Mouse (Mus musculus): ENCODE results near the gene Ankrd2.

The Ankrd2 gene

DNA sequence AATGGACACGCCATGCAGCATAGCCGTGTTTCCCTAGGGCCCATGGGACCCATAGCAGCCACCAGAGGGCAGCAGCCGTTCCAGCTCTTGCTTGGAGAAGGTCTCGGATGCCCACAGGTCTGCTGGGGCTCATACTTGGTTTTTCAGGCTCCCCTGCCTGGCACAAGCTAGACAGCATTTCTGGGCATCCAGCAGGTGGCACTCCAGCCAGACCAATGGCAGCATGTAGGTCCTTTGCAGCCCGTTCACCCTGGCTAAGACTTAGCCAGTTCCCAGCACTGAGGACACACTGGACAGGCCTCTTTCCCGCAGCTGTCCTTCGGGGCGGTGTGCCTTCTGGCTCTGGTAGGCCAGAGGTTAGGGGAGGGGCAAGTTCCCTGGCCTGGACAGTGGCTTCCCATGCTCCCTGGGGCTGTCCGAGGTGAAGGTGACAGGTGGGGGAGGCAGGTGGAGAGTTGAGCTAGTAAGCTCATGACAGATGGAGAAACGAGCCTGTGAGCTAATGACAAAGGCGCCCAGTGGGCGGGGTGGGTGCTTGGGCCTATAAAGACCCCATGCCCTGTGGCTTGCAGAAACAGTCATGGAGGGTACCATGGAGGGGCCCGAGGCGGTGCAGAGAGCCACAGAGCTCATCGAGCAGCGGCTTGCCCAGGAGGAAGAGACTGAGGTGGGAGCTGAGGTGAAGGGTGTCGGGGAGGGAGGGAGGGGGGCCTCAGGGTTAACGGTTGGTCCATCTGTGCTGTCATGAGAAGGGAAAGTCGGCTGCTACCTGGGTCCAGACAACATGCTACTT lies at the start of gene Ankrd2:
Ankrd2 (plus strand) TSS at position 545 of the 793 bp plus-strand sequence.
- DNase-seq (ENCODE audit: low spot score in 2 of 2), result peak; percentile 68 to 71

DNA sequence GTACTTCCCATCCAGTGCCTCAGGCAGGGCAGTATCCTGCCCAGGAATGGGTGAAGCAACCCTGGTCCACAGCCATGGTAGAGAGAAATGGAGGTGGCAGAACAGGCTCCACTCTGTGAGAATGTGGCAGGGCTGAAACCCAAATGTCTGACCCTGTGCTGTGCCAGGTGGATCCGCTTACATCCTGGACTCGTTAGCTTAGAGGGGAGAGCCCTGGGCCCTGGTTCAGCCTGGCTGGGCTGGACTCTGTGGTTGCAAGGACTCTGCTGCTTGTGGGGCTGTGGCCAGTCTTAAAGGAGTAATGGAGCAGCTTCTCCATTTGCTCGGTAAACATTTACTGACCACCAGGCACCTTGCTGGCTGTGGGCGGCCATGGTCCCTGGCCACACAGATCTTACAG lies 48.6 kb upstream of the Ankrd2 start:
- no peak for DNase-seq (ENCODE audit: low spot score in 2 of 2)

DNA sequence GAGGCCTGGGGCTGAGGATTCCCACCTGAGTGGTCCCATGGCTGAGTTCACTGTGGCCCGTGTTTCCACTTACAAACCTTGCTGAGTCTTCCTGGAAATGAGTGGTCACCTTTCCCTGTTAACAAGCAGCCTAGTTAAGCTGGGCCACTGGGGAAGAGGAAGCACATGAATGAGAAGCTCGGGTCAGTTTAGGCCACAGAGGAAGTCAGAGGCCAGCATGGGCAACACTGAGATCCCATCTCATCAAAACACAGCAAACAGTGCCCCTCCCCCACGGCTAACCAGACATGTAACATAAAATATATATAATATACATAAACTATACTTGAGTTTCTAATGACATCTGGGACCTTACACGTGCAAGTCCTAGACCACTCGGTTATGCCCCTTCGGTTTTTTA lies 46.0 kb upstream of the Ankrd2 start:
- no peak for DNase-seq (ENCODE audit: low spot score in 2 of 2)

DNA sequence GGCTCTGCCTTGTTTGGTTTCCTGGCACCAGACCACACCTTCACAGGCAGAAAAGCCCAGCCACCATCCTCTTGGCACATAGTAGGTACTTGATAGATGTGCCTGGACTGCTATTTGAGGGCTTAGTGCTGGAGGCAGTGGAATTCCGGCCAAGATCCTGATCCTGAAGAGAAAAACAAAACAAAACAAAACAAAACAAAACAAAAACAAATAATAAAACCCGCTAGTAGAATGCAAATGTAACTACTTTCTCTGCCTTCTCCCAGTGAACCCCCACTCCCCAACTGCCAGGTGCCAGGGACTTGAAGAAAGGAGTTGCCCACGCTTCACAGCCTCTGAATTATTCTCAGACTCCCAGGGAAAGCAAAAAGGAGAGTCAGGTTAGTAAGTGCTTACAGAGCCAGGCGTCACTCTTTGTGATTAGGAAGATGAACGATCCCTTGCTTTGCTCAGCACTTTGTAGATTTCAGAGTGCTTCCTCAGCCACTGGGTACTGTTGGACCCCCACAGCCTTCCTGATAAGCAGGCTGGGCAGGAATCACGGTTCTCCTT lies 43.8 kb upstream of the Ankrd2 start:
- DNase-seq (ENCODE audit: low spot score in 2 of 2), result no peak

DNA sequence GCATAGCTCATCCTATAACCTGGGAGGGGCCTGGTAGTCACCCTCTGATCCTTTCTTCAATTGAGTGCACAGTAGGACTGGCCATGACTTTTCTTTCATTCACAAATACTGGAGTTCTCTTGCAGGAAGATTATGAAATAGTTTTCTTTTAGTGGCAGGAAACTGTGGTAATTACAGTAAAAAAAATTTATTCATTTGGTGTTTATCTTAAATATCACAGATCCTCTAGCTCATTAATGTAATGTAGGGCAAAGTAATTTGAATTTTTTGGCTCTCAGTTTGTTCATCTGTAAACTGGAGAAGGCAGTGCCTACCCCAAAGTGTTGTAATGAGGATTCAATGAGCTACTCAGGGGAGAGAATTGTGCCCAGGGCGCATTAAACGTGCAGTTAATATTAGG lies 42.8 kb upstream of the Ankrd2 start:
- DNase-seq (ENCODE audit: low spot score in 2 of 2), result no peak

DNA sequence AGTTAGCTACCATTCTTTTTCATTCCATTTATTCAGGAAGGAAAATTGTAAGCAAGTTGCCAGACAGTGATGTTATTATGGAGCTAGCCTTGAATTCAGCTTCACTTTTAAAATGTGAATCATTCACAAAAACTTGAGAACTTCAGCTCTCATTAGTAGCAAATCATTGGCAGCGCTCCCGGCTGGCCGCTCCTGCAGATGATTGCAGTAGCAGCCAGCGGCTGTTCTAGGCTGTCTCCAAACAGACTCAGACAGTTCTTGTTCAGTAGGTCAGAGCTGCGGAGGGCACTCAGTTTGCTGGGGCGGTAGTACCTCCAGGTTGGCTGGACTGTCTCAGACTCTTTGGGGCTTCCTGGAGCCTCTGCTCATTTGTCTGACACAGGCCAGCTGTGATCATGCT lies 42.3 kb upstream of the Ankrd2 start:
- DNase-seq (ENCODE audit: low spot score in 2 of 2), result peak; percentile 41 to 67

DNA sequence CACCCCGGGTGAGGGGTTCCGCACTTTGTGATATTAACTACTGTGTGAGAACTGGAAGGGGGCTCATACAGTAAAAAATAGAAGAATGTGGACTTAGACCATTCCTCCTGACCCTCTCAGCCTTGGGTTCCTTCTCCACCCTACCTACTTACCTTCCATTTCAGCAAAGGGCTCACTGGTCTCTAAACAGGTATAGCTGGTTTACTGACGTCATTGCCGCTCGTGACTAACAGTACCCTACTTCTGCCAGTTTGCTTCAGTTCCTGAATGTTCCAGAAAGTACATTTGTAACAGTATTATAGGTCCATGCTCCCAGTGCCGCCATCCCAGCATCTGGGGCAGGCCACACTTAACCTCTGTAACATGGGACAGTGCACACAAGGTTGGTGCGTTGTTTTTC lies 41.8 kb upstream of the Ankrd2 start:
- peak in 1 of 2 experiments; percentile 54 for DNase-seq (ENCODE audit: low spot score in 2 of 2)

DNA sequence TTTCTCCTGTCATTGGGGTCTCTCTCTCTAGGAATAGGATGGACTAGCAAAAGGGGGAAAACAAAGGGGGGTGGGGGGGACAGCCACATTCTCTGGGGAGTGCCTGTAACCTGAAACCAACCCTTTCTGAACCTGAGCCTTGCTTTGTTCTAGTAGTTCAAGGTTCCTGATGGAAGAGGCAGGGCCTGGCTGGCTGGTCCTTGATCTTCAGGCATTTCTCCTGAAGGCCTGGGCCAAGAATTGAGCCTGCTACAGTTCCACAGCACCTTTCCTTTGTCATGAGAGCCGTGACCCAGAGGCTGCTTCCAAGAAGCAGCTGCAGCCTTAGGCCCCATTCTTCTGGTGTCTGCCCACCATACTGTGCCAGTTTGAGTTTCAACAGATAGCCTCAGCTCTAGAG lies 40.3 kb upstream of the Ankrd2 start:
- no peak for DNase-seq (ENCODE audit: low spot score in 2 of 2)

DNA sequence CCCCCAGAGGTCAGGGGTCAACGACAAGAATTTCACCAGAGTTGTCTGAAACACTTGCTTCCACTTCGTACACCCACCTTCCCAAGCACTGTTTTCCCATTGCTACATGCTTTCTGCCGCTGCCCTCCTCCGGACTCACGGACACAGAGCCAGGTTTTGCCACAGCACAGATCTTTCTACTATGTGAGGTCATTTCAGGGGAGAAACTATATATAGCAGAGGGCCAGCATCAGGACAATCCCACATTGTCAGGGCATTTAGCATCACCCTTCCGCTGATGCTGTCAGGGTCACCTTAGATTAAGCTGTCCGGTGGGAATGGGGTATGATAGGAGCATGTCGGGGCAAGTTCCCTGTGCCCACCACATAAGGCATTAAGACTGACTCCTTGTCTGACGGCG lies 38.7 kb upstream of the Ankrd2 start:
- no peak for DNase-seq (ENCODE audit: low spot score in 2 of 2)

DNA sequence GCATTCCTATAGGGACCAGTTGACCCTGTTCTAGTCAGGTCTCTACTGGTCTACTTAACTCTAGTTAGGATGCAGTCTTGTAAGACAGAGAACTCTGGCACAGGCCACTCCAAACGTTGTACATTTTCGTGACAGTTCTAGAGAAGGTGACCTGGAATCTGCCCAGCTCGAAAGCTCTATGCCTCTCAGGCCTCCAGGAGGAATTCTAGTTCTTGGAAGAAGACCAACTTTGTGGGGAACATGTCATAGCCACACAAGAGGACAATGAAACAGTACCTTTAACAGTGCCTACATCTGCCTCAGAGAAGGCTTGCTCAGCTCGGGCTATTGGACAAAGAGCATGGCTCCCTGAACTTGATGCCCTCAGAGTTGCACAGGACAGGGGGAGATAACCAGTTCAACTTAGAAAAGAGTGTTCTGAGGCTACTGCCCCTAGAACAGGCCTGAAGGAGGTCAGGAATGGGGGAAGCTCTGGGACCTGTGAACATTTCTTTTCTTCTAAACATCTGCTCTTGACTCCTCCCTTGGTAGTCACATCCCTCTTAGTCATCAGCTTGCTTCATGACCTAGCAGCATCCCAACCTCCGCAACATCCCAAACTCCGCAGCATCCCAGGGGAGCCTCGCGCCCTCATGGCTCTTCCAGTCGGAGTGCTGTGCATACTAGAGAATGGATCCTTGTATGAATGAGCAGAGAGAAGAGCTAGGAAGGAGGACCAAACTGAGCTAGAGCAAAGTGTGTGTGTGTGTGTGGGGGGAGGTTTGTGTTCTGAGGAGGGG lies 36.8 kb upstream of the Ankrd2 start:
- DNase-seq (ENCODE audit: low spot score in 2 of 2), result no peak

DNA sequence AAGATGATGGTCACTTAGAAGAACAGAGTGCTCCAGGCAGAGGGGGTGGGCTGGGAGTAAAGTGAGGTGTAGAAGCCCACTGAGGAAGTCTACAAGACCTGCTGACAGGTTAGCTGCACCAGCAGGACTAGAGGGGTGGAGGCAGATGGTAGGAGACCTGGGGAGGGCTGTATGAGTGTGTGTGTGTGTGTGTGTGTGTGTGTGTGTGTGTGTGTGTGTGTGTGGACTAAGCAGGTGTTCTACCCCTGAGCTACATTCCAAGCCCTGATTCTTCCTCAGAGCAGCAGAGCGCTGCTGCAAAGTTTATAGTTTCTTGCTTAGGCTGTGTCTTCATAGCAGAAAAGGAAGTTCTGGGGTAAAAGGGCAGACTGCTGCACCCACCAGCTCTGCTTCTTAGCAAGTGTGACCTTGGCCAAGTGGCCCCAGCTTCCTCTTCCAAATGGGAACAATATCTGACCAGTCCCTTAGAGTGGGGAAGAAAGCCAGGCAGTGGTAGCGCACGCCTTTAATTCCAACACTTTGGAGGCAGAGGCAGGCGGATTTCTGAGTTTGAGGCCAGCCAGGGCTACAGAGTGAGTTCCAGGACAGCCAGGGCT lies 36.0 kb upstream of the Ankrd2 start:
- DNase-seq (ENCODE audit: low spot score in 2 of 2), result no peak

DNA sequence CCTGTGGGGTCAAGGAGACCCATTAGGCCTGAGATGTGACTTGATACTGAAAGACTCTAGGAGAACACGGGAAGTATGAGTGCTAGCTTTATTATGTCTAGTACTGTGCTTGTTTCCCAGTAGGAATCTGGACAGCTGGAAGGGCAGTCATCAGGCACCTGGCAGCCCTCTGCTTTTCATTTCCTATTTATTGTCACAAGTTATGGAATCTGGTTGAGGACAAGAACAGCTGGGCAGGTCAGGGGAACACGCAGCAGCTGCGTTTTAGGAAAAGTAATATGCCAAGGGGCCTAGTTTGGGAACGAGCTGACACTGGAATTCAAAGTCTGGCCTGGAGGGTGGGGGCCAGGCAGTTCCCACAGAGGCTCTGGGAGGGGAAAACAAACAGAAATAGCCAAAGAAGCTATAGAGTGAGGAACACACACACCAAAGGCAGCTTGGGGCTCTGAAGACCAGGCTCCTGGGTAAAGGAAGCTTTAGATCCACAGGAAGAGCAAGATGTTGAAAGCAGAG lies 35.3 kb upstream of the Ankrd2 start:
- no peak for DNase-seq (ENCODE audit: low spot score in 2 of 2)

DNA sequence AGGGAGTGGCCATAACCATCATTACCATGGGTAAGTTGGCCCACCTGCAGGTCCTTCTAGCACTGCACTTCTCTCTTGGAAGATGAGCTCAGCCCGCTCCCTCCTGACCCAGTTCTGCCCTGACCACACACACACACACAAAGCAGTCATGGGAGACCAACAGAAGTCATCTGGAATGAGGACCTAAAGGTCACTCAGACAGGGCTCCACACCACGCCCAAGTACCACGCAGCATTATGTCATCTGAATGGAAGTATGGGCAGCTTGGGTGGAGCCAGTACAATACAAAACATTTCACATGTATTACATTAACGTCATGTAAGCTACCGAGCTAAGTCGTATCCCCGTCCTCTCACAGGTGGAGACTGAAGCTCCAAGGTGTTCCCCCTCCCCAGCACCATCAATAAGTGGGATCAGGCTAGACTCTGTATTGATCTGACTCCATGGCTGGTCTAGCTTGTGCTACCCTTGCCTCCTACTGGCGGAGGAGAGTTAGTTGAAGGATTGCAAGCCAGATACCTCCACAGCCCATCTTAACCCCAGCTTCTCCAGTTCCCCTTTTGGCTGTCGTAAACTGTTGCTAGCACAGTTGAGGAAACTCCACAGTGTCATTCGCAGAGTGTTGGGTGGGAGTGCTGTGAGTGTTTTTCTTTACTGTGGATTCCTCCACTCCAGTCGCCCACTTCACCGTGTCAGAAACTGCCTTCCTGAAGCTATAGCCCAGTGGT lies 34.4 kb upstream of the Ankrd2 start:
- DNase-seq (ENCODE audit: low spot score in 2 of 2), result no peak

DNA sequence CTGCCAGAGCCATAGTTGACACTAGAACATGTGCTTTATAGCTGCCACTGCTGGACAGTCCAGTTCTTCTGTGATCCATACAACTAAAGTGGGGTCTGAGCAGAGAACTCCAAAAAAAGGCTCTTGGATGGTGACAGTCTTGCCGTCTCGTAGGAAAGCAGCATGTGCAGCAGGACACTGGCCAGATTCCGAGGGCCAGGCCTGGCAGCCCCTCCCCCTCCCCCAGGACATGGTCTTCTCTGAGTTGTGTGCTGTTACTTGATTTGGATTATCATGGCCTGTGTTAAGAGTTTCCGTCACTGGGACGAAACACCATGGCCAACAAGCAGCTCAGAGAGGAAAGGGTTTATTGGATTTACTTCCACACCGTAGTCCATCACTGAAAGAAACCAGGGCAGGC lies 31.5 kb upstream of the Ankrd2 start:
- DNase-seq (ENCODE audit: low spot score in 2 of 2), result no peak

DNA sequence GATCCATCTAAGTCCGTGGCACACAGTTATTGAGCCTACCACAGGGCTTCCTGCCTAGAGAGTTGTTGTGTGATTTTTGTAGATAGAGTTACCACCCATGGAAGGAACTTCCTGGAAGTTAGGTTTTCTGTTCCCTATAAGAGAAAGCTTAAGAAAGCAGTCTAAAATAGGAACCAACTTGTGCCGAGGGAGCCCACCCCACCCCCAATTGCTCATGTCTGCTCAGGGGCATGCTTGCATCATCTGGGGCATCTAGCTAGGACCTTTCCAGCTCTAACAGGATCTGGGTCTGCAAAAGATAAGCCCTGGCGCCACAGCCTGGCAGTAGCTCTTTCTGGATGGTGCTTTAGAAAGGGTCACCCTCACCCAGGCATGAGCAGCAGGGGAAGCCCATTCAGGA lies 30.2 kb upstream of the Ankrd2 start:
- no peak for DNase-seq (ENCODE audit: low spot score in 2 of 2)

DNA sequence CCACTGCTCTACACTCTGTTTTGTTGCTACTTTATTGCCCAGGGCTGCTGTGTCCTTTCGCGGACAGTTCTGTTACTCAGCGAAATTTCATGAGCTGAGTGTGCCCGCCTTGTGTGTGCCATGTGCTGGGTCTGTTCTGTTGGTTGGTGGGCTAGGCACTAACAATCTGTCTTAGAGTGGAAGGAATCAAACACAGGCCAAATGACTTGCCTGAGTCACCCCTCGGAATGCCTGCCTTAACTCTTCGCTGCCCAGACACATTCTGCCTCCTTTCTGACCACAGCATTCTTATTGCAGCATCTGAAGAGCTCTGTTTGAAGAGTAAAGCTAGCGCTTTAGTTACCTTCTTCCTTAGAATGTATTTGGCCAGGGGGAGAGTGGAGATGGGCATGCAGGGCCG lies 29.2 kb upstream of the Ankrd2 start:
- no peak for DNase-seq (ENCODE audit: low spot score in 2 of 2)

DNA sequence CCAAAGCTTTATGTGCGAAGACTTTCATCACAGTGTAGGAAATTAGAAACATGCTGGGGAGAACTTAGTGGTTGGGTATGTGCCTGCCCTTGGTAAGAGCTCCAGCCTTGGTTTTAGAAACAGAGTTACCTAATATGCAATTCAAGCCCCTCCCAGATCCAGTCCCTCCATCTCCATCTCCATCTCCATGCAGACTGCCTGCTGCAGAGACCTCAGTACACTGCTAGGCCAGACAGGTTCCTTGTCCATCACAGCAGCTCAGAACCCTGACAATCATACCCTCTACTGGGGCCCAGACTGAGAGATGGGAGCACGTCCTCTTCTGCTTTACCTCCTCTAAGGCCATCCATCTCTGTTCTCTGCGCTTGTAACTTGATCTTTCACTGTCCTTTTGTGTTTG lies 27.2 kb upstream of the Ankrd2 start:
- no peak for DNase-seq (ENCODE audit: low spot score in 2 of 2)

DNA sequence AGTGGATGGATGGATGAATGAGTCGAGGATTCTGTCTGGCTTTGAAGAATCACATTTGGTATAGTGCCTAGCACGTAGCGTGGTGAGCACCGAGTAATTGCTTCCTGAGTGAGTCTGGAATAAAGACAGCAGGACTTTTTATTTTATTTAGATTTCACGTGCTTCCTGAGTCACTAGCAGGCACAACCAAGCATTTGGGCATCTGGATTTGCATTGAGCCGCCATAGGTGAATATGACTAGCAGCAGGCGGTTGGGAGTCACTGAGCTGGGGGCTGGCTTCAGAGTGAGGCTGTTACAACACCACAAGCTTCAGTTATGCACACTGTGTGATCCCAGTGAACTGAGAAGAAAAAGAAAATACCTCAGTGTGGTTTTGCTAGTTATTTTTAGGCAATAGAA lies 26.7 kb upstream of the Ankrd2 start:
- DNase-seq (ENCODE audit: low spot score in 2 of 2), result no peak

DNA sequence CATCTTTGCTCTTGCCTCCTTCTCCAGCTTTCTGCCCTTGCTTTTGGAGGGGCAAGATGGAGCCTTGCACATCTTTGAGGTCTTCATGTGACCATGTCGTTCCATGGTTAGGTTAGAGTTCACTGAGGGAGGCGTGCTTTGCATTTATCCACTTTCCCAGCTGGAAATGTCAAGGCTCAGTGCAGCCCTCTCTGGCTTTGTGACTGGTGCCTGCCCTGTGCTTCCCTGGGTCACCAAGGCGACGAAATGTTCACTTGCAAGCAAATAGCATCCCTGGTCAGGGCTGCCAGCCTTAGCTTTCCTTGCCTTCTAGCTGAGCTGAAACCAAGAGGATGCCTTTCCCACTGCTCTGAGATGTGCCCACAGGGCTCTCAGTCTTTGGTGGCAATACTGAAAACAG lies 25.4 kb upstream of the Ankrd2 start:
- DNase-seq (ENCODE audit: low spot score in 2 of 2), result no peak

DNA sequence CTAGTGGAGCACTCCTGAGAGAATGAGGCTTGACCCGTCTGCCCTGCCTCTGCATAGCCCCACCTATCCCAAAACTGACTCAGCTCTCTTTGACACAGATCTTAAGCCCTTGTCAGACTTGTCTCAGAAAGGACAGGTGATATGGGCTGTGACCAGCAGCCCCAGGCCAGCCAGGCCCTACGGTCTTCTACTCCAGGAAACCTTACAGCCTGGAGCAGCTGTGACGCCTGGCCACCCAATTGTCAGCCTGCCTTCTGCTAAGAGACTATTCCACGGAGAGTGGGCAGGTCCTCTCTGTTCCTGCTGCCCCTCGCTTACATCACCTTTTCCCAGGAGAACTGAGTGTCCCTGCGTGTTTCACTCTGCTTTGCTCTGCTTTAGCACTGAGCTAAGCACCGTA lies 24.7 kb upstream of the Ankrd2 start:
- DNase-seq (ENCODE audit: low spot score in 2 of 2), result no peak

DNA sequence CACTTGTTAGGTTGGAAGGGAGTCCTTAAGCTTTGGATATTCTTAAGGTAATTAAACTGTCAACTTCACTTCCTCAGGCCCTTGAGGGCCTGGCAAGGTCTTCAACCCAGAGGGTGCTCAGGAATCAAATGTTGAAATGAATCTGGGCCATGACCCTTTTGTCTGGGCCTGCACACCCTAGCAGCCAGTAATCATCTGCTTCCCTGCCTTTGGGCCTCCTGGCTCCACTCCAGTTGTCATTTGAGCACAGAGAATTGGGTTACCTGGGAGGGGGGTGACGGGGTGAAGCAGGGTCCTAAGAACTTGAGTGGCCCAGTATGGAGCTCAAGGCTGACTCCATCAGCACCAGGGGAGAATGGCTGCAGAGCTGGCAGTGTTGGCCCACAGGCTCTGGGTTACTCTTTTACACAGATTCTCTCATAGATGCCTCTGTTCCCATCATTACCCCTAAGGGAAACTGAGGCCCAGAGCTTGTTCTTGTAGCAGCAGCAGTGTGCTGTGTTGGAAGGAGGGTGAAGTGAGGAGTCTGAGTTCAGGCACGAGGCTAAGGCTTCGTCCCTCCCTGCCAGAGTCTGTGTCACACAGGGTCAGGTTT lies 21.5 kb upstream of the Ankrd2 start:
- no peak for DNase-seq (ENCODE audit: low spot score in 2 of 2)
